Mouse (Mus musculus) layer of hippocampus, postnatal 25 days (tissue): ENCODE data around the gene Ankrd1. TPM values are rescaled to one million over a fixed set of nuclear protein-coding genes. Genes with fewer than 3 reads are reported as not detected.

Experiments
- DNase-seq, 2 experiments: peaks; one replicate each; pipeline ENCODE4 v3.0.0; 2022; ENCODE audit warnings: mixed read lengths in 2 of 2, low spot score in 1 of 2; ENCODE audit errors: extremely low spot score in 1 of 2
- total RNA-seq, 2 experiments: library from RNA; stranded (reverse); gene quantifications; 2 replicates each; pipeline ENCODE4 v1.2.3; 2021

Gene Ankrd1
- not detected for total RNA-seq

- DNase-seq = no peak
These were observed at the start of gene Ankrd1 for GRCm38 (mm10) chr19:36119783-36120471. Ankrd1 (minus strand) TSS chr19:36120099.

- no peak for DNase-seq
These were observed 49.2 kb upstream of the Ankrd1 start for GRCm38 (mm10) chr19:36169101-36169500.

DNA sequence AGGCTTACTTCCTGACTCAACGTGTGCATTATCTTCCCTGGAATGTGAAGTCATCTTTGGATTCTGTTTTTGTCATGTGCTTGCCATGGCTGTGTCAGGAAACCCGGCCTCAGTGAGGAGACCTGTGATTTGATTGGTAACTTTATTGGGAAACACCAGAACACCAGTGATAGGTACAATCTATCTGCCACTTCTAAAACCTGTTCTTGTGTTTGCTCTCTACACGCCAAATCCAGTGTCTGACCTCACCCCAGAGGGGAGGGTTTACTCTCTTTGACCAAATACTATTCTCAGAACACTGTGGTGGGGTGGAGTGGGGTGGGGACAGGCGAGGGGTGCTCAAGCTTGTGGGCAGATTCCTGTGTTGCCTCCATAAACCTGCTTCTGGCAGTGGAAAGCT is 48.2 kb upstream of the Ankrd1 start:
- DNase-seq = no peak

GRCm38 (mm10) chr19:36167291-36167896 is 47.5 kb upstream of the Ankrd1 start:
- DNase-seq = no peak

DNA sequence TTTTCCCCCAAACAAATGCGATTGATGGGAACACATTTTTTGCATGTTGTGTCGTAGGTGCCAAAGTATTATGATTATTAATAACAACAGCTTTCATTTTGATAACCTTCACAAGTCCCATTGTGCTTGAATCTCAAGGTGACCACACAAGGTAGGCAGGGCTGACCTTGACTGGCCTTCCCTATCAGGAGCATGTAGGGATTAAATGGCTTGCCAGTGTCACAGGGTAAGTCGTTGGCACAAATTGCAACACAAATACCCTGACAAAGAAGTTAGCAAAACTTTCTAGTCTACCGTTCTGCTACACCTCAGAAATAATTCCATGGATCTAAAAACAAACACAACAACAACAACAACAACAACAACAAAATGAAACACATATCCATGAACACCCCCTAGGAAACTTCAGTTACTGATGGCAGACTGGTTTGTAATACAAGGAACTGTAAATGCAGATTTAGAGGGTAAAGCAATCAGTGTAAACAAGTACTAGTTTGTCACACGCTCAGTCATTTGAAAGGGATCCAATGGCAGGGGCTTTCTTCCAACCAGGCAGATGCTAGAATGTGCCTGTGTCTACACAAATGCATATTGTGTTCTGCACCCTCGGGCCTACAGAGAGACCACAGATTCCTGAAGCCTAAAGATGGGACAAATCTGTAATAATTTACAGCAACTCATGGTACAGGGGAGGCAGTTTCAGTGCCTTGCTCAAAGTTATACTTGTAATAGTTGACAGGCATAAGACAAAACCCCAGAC is 46.7 kb upstream of the Ankrd1 start:
- peak in 1 of 2 experiments; percentile 20 for DNase-seq

GRCm38 (mm10) chr19:36165351-36165750 is 45.5 kb upstream of the Ankrd1 start:
- DNase-seq = no peak

GRCm38 (mm10) chr19:36150241-36151007 is 30.5 kb upstream of the Ankrd1 start:
- DNase-seq = no peak

- DNase-seq = no peak
These were observed 28.7 kb upstream of the Ankrd1 start for GRCm38 (mm10) chr19:36148578-36148977.

- no peak for DNase-seq
These were observed 23.7 kb upstream of the Ankrd1 start for GRCm38 (mm10) chr19:36143571-36143970.

DNA sequence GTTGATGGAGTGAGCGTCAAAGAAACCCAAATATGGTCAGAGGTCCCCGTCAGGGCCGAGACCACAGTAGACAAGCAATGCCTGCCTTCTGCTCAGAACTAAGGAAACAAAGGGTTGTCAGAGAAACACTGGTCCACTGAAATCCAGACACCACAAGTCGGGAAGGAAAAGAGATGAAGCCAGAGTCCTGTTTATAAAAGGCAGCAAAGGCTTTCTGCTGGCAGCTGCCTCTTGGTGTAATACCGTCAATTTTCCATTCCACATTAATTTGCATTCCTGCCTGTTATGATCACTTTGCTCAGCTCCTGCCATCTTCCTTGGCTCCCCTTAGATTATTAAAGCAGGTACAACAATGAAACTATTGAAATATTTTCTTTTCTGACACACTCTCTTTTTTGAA is 13.8 kb upstream of the Ankrd1 start:
- DNase-seq = no peak

GRCm38 (mm10) chr19:36133064-36133463 is 13.2 kb upstream of the Ankrd1 start:
- DNase-seq = no peak

DNA sequence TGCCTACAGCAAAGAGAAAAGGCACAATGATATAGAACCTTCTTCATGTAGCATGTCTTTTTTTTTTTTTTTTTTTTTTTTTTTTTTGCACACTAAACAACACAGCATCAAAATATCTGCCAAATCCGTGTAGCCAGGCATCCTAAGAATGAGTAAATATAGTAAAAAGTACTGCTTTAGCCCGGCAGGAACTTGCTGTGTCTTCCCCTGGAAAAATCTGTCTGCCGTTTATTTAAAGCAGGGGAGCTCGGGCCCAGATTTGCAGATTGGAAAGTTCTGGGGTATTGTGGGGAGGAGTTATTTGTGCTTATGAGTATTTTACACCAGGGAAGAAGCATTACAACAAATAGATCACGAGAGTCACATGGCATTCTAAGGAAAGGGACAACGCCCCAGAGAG is 12.1 kb upstream of the Ankrd1 start:
- no peak for DNase-seq

- no peak for DNase-seq
These were observed 10.3 kb upstream of the Ankrd1 start for GRCm38 (mm10) chr19:36130181-36130580.

DNA sequence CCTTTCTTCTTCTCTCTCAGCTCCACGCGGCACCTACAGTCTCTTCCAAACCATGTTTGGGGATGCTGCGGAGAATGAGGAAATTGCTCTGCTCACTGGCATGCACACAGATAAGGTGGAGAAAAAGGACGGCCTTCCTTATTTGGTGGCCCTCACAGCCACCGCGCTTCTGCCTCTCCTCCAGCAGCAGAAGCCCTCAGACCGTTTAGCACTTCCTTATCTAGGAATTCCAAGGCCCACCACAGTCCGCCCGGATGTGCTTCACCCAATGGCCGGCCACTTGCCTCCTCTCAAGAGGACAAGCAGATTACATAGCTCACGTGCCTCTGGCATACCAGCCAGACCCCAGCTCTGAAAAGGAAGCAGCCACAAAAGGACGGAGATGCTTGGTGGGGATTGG is 9.7 kb upstream of the Ankrd1 start:
- DNase-seq = no peak

DNA sequence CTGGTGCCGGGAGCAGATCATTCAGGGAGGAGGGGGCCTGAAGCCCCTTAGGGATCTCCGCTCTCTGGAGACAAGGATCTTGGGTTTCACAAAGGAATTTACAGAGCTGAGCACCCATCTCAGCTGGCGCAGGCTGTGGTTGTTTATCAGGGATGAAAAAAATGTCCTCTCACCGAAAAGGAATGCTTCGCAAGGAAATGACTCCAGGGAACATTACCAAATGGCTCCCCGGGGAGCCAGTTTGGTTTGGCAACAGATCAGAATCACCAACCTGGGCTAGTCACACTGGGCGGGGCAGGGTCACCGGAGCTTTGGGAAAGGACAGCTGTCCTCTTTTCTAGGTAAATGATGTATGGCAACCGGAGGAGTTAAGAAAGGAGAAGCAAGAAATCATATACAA is 9.3 kb upstream of the Ankrd1 start:
- no peak for DNase-seq

GRCm38 (mm10) chr19:36128440-36128839 is 8.5 kb upstream of the Ankrd1 start:
- DNase-seq = no peak

DNA sequence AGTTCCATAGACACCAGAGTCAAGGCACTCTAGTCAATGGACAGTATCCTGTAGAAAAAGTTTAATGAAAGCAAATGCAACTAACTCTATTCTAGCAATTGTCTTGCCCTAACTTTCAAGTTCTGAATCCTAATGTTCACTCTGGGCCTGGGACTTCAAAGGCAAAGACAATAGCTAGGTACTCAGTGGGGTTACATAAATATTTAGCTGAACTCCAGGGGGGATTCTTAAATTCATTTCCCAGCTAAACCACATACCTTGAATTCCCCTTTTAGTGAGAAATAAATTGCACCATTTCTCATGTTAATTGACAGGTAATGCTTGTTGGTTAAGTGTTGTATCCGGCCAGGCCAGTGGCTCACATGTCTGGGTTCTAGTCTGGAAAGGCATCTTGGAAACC is 4.3 kb upstream of the Ankrd1 start:
- no peak for DNase-seq

- no peak for DNase-seq
These were observed 680 bp downstream of the Ankrd1 start for GRCm38 (mm10) chr19:36119219-36119618.

- no peak for DNase-seq
These were observed 3.7 kb downstream of the Ankrd1 start for GRCm38 (mm10) chr19:36116185-36116584.

GRCm38 (mm10) chr19:36112007-36112406 is 7.9 kb downstream of the Ankrd1 start:
- DNase-seq = peak; percentile 24 to 35
